Mouse (Mus musculus) C2C12 (cell line): Measurements from ENCODE around the gene Stn1.

ENCODE experiments used
- CTCF ChIP-seq: IDR thresholded peaks from one replicate; pipeline ENCODE4 v1.5.1; 2011; ENCODE audit not compliant: control insufficient read depth, insufficient read depth, insufficient read length
- FOSL1 ChIP-seq: IDR thresholded peaks from one replicate; pipeline ENCODE4 v1.8.0; 2011; ENCODE audit warnings: mild to moderate bottlenecking, low read length; ENCODE audit not compliant: poor library complexity, insufficient read depth, severe bottlenecking
- MYOD1 ChIP-seq: IDR thresholded peaks from one replicate; pipeline ENCODE4 v1.6.1; 2011; ENCODE audit warnings: low read depth; ENCODE audit not compliant: control insufficient read depth, insufficient read length
- USF1 ChIP-seq: IDR thresholded peaks from one replicate; pipeline ENCODE4 v1.6.1; 2011; ENCODE audit warnings: low read depth, mild to moderate bottlenecking, control low read depth, moderate library complexity

DNA sequence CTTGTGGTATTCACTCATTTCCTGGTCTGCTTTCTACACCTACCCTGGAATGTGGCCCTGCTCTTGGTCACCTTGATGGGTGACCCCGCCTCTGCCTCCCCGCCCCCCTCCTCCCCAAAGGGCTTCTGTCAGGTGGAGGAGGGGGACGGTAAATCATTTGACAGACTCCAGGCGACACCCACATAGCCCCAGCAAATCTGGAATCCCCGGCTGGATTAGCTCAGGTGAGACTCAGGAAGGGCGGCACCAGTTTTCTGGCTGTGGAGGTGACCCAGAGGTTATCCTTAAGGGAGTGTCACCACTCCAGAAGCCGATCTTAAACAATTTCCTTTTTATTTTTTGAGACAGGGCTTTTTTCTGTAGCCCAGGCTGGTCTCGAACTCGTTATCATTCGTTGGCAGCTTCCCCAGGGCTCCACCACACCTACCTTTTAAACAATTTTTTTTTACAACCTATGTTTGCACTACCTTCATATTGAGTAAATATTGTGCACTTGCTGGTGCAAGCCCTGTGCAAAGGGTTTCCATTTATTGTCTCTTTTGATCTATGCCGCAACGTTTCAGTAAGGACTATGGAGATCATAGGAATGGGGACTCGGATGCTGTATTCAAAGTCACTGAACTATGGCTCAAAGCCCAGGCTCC lies 41.4 kb upstream of the Stn1 start:
- TF ChIP-seq CTCF = no peak
- TF ChIP-seq MYOD1 = no peak
- TF ChIP-seq FOSL1 = no peak
- no peak for TF ChIP-seq USF1
